Mouse (Mus musculus) embryo, embryonic 11.5 days (tissue): Measurements from ENCODE around the gene Zfp526.

Source experiments
- DNase-seq: peaks from one replicate; pipeline ENCODE4 v3.0.0-alpha.2; 2012; ENCODE audit warnings: low read depth, low spot score

The Zfp526 gene

DNA sequence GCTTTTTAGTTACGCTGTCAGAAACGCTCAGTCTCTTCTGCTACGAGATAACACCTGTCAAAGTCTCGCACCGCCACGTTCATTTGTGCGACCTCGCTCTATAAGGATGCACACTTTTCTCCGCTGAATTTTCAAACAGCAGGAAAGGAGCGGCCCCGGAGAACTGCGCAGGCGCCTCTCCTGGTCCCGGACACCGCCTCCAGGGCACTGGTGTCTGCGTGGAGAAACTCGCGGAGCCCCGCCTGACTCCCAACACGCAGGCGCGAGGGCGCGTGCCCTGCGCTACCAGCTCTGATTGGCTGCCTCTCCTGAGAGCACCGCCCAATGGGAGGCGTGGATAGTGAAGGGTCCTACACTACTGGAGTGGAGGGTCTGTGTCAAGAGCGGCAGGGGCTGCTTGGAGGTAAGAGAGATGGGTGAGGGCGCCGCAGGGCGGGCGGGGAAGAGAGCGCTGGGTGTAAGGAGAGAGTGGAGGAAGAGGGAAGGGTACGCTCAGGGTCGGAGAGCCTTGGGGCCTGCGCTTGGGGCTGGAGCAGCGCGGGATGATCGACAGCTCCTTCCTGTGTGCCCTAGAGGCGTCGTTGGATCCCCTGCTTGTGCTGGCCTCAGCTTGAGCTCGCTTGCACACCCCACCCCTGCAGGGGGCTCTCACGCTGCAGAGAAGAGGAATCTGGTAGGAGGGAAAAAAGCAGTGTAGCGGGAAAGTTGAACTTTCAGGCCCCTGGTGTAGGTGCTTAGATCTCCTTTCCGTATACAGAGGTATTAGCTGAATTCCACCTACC, at the start of gene Zfp526:
TSS of gene Zfp526 (plus strand) at position 324 of the 782 bp plus-strand sequence.
- peak; percentile 98 for DNase-seq

DNA sequence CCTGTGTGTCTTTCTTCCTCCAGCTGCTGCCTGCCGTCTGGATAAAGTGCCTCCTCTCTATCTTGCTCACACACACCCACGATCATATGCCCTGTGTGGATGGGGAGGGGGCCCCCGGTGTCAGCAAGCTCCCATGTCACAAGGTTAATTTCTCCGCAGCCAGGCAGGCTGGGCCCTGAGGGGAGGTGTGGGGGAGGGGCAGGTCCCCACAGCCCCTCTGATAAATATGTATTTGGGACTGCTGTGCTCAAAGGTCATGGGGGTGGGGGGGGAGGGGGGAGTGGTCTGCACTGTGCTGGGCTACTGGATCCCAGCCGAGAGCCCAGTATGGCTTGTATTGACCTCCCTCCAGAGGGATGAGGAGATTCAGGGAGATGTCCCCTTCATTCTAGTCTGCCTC, 48.6 kb upstream of the Zfp526 start:
- DNase-seq, result no peak

DNA sequence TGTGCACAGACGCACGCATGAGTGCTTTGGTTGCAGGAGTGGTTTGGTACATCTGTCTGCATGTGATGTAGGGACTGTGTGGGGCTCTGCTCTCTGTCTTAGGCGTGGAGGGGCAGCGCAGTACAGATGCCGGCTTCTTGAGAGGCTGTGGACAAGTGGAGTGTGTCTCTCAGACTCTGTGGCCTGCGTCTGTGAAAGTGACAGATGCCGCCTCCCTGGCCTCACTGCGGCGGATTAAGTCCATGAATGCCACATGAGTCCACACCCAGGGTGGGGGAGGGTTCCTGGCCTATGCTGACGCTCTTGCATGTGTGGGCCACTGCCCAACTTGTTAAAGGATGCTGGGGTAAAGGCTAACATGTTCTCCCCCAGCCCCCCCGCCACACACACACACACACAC, 46.9 kb upstream of the Zfp526 start:
- no peak for DNase-seq

DNA sequence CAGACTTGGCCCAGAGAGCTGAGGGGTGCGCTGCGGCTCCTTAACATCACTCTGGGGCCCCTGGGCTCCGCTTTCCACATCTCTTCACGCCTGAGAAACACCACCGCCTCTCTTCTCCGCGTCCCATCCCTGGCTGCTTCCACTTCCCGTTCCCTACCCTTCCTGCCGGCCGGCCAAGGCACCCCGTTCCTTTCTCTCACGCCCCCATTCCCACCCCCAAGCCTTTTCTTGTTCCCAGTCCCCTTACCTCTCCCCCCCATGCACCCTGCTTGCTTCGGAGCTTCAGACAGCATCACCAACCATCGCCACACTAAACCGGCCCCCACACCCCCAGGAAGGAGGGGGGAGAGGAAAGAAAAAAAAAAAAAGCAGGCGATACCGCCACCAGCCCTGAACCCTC, 42.9 kb upstream of the Zfp526 start:
- no peak for DNase-seq

GRCm38 (mm10) chr7:25178787-25179605, 42.2 kb upstream of the Zfp526 start:
- no peak for DNase-seq

- peak; percentile 76 for DNase-seq
Observed at GRCm38 (mm10) chr7:25179606-25180161, 41.5 kb upstream of the Zfp526 start, which contains the start of gene Pou2f2. TSS of gene Pou2f2 (minus strand) at chr7:25179726.

- DNase-seq, result no peak
Observed at GRCm38 (mm10) chr7:25180512-25180911, 40.7 kb upstream of the Zfp526 start.

DNA sequence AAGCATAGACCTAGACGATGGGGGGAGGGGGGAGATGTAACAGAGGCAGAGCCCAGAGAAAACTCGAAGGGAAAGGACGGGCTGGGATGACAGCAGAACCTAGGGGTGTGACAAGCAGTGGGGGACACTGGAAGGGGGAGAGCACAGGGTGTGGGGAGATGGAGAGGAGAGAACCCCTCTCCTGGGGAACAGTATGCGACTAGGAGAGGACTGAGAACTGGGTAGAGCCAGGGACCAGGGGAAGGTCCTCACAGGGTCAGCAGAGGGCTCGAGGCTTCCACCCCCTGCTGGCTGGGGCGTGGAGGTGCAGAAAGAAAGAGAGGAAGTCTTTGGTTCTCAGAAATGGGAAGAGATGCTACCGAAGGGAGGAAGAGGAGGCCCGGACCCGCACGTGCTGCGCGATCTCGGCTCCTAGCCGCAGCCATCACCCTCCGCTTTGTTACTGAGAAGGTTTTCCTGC, 39.9 kb upstream of the Zfp526 start:
- no peak for DNase-seq

DNA sequence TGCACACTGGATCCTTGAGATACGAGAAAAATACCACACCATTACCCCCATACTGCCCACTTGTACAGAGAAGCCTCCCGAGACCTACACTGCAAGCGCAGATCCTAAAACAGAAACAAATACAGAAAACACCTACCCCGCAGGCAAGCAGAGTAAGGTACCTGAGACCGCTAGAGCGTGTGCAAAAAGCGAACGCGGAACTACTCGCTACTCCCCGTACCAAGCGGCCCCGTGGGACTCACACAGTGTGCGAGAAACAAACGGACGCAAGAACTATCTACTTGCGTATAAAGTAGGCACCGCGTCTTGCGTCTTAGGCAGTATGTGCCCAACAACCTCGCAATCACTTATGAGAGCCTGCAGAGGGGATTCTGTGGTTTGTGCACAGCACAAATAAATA, 39.4 kb upstream of the Zfp526 start:
- DNase-seq, result no peak

GRCm38 (mm10) chr7:25184091-25184490, 37.1 kb upstream of the Zfp526 start:
- DNase-seq, result no peak

DNA sequence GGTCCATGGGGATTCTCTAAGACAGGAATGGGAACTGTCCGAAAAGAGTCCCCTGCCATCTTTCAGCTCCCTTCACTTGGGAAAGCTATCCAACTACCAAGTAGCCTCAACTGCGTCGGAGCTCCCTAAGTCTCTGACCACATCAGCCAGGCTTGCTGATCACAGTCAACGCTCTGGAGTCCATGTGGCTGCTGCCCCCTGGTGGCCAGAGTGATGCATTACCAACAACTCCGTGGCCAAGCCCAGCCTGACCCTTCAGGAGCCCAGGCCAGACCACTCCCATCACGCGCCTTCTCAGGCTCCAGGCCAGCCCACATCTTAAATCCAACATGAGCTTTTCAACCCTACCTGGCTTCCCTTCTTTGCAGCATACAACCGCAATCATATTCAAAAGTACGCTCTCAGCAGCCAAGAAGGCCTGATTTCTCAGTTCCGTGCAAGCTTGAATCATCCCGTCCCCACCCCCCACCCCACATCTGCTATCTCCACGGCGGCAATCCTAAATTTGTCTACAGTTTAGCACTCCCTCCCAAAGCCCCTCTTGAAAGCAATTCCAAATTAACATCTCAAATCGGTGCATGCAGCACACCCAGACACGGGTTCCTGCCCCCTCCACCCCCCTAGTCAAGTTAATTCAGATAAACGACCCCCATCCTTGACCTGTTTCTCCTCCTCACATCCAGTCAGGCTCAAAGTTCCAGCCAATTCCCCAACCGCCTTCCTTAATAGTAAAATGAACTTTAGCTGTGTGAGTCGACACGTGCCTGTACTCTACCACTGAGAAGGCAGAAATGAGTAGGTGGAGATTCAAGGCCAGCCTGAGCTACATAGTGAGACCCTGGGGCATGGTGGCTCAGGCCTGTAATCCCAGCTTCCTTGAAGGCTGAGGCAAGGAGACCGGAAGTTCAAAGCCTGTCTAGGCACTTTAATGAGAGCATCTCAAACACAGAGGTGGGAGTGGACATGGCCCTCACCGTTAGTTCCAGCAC, 33.3 kb upstream of the Zfp526 start:
- peak; percentile 76 for DNase-seq

GRCm38 (mm10) chr7:25190806-25191205, 30.4 kb upstream of the Zfp526 start:
- DNase-seq, result no peak

- DNase-seq, result no peak
Observed at GRCm38 (mm10) chr7:25192110-25192509, 29.1 kb upstream of the Zfp526 start.

GRCm38 (mm10) chr7:25195148-25195547, 26.1 kb upstream of the Zfp526 start:
- no peak for DNase-seq

DNA sequence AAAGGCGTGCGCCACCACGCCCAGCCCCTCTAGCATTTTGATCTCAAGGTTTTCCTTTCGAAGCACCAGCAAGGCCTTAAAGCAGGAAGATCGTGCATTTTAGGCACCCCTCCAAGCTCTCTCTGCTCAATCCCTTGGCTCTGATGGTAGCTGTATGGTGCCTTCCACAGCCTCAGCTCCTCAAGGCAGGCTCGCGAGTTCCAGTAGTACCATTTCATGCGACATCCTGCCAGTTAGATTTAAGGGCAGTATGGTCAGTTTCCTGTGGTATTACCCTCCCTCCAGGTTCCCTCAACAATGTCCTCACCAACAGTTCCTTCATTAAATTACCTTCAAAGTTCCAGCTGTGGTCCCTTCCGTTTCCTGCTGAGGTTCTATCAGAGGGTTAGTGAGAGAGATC, 25.1 kb upstream of the Zfp526 start:
- DNase-seq, result no peak

GRCm38 (mm10) chr7:25197384-25198018, 23.7 kb upstream of the Zfp526 start:
- no peak for DNase-seq

GRCm38 (mm10) chr7:25203624-25204023, 17.6 kb upstream of the Zfp526 start:
- no peak for DNase-seq

GRCm38 (mm10) chr7:25205355-25206093, 15.7 kb upstream of the Zfp526 start:
- no peak for DNase-seq

GRCm38 (mm10) chr7:25206094-25206830, 15.0 kb upstream of the Zfp526 start:
- DNase-seq, result no peak
